Mouse (Mus musculus) stomach, postnatal 0 days (tissue): ENCODE results near the gene Kdm8. TPM values are rescaled to one million over a fixed set of nuclear protein-coding genes. Genes with fewer than 3 reads are reported as not detected.

Source experiments
- ATAC-seq: fragments of 200-750 bp; cut with Nextera tagmentation; 2 replicates; pipeline ENCODE4 v1.8.0; 2017; ENCODE audit not compliant: low FRiP score, low TSS enrichment
- DNase-seq: peaks from one replicate; pipeline ENCODE4 v3.0.0-alpha.2; 2016; ENCODE audit warnings: low spot score
- H3K27ac ChIP-seq: fragments of 300-500 bp; sonication (generic); replicated peaks from 2 replicates; pipeline ENCODE4 v1.5.1; 2014; ENCODE audit warnings: mild to moderate bottlenecking, control low read depth
- H3K27me3 ChIP-seq: fragments of 300-500 bp; sonication (generic); 2 replicates; pipeline ENCODE4 v1.6.1; 2014; ENCODE audit warnings: low read length; ENCODE audit not compliant: control insufficient read depth, insufficient read depth
- H3K36me3 ChIP-seq: fragments of 300-500 bp; sonication (generic); 2 replicates; pipeline ENCODE4 v1.6.1; 2014; ENCODE audit warnings: low read length, mixed read lengths; ENCODE audit not compliant: control insufficient read depth, insufficient read depth
- H3K4me1 ChIP-seq: fragments of 300-500 bp; sonication (generic); replicated peaks from 2 replicates; pipeline ENCODE4 v1.6.1; 2014; ENCODE audit warnings: antibody characterized with exemption; ENCODE audit not compliant: control insufficient read depth, insufficient read depth
- H3K4me2 ChIP-seq: fragments of 300-500 bp; sonication (generic); replicated peaks from 2 replicates; pipeline ENCODE4 v1.6.1; 2014; ENCODE audit warnings: low read depth, mild to moderate bottlenecking, control low read depth, moderate library complexity
- H3K4me3 ChIP-seq: fragments of 300-500 bp; sonication (generic); 2 replicates; pipeline ENCODE4 v1.5.1; 2014; ENCODE audit warnings: low read depth, low read length, control low read depth
- H3K9ac ChIP-seq: fragments of 300-500 bp; sonication (generic); 2 replicates; pipeline ENCODE4 v1.6.1; 2014; ENCODE audit warnings: mild to moderate bottlenecking, low read length, control low read depth, mixed read lengths
- H3K9me3 ChIP-seq: fragments of 300-500 bp; sonication (generic); 2 replicates; pipeline ENCODE4 v1.6.1; 2016; ENCODE audit warnings: low read length; ENCODE audit not compliant: control insufficient read depth
- CTCF ChIP-seq: IDR thresholded peaks from 2 replicates; pipeline ENCODE4 v1.5.1; 2016; ENCODE audit warnings: antibody characterized with exemption, low read depth, mild to moderate bottlenecking, moderate library complexity
- EP300 ChIP-seq: optimal IDR thresholded peaks from 2 replicates; pipeline ENCODE3; 2016; ENCODE audit warnings: antibody characterized with exemption
- WGBS: fragments of 180-500 bp; shearing (Covaris S2); extraction: QIAGEN DNeasy Blood & Tissue Kit; methylation state at CpG from one replicate; pipeline ENCODE4 v1.1.7; 2014; 5-methylcytosine and 5-hydroxymethylcytosine counted together
- polyA plus RNA-seq: library from polyadenylated mRNA; unstranded; fragments of >200 nt; fragmentation: Nextera tagmentation; extraction: Ambion mirVana; gene quantifications from 2 replicates; pipeline ENCODE4 v1.2.1, GENCODE M21; 2015

The Kdm8 gene
- polyA plus RNA-seq, 1 experiment from 2014 or later: 3.8 TPM

DNA sequence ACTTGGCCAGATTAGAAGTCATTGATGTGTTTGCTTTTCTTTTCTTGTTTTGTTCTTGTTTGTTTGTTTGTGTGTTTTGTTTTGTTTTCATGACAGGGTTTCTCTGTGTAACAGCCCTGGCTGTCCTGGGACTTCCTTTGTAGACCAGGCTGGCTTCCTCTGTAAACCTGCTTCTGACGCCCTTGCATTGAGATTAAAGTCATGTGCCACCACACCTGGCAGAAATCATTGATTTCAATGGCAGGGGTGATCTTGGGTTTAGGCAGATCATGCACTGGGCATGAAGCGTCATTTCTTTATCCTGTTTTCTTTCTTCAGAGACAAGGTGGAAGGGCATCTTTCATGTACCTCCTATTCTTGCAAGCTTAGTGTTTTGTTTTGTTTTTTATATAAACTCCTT, 62.8 kb downstream of the Kdm8 start:
- Histone ChIP-seq H3K4me2 (no peak overlapping the region), H3K27me3 (no peaks in the 10 kb centered on the region), H3K4me1 (no peaks in the 10 kb centered on the region), H3K9me3 (no peaks in the 10 kb centered on the region), H3K4me3 (no peak overlapping the region), H3K36me3 (no peaks in the 10 kb centered on the region), H3K9ac (no peak overlapping the region), H3K27ac (no peak overlapping the region)
- DNase-seq (no peak), ATAC-seq (no peak)
- WGBS: 78% methylated on average over 2 of the region's 2 CpGs
- TF ChIP-seq EP300 (no peak), CTCF (no peak)

DNA sequence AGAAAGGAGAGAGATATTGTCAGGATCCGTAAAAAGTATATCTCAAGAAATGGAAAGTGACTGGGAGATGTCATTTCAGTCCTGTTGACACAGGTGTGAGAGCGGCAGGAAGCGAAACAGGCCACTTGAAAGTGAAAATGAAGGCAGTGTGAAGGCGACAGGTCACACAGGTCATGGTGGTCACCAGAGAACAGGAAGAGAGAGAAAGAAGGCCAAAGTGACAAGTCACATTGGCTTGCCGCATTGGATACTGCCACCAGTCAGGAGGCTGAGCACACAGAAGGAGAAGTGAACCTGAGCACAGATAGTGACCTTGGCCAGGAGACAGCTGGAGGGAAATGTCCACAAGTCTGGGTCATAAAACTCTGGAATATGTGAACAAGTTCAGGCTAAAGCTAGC, 67.0 kb downstream of the Kdm8 start:
- Histone ChIP-seq H3K27ac (no peak overlapping the region), H3K9me3 (no peaks in the 10 kb centered on the region), H3K4me3 (no peak overlapping the region), H3K36me3 (no peaks in the 10 kb centered on the region), H3K4me2 (no peak overlapping the region), H3K4me1 (no peaks in the 10 kb centered on the region), H3K27me3 (no peaks in the 10 kb centered on the region), H3K9ac (no peak overlapping the region)
- ATAC-seq: no peak
- TF ChIP-seq CTCF: no peak
- TF ChIP-seq EP300: no peak
- DNase-seq: no peak
- WGBS: 85% methylated on average over 5 of the region's 5 CpGs

DNA sequence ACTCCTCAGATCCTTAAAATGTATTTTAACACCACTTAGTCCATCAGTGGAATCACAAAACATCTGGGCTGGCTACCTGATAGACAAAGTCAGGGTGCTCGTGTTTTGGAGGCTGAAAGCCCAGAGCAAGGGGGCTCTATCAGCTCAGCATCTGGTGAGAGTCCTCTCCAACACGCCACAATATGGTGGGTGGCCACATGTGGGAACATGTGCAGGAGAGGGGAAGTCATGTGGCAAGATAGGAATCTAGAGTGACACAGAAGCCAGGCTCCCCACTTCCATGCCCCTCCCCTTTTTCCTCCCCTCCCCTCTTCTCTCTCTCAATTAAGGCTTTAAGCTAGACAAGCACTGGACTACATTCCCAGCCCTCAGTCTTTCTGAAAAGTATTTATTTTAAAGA, 67.4 kb downstream of the Kdm8 start:
- no peak for TF ChIP-seq CTCF
- no peak for TF ChIP-seq EP300

More for the DNA sequence above, 67.4 kb downstream of the Kdm8 start:
- Histone ChIP-seq H3K9me3 (no peaks in the 10 kb centered on the region), H3K4me2 (no peak overlapping the region), H3K4me1 (no peaks in the 10 kb centered on the region), H3K9ac (no peak overlapping the region), H3K4me3 (no peak overlapping the region), H3K36me3 (no peaks in the 10 kb centered on the region), H3K27me3 (no peaks in the 10 kb centered on the region), H3K27ac (no peak overlapping the region)
- 65% methylated on average over 2 of the region's 2 CpGs for WGBS
- DNase-seq (no peak), ATAC-seq (no peak)

Other genes with a start within 250 kb of the Kdm8 start
- 77.0 and 77.9 TPM in 2 replicates for gene Nsmce1, start 46.9 kb downstream of the Kdm8 start, polyA plus RNA-seq
- gene Il4ra, start 107.4 kb downstream of the Kdm8 start, polyA plus RNA-seq: 13.4 and 13.9 TPM in 2 replicates
- 0.29 and 0.45 TPM in 2 replicates for gene Il21r, start 158.8 kb downstream of the Kdm8 start, polyA plus RNA-seq